In genomic region chr9:16283033-16283432, GRCm38 (mm10) we compare ENCODE assay signal across 26 mouse cellular contexts.
DNase-seq lines count a peak whose midpoint lies in the region; ATAC-seq and TF ChIP-seq lines count a peak whose summit lies in the region.
"Had no signal": no experiment of that assay in that cellular context is flagged by ENCODE, and none has a peak within 500 bp of the region (broad histone marks: within the 10 kb centered on the region; RNA-seq: fewer than 3 reads in every experiment).

No protein-coding gene starts in this region.

- in situ Hi-C loops in Patski (cut with MboI; ENCODE audit: low pct_unique_long_range_greater_than_20kb) = no loop called here

- no peak for TF ChIP-seq POLR2A in kidney, adult 2 months (IDR thresholded peaks at IDR 0.05; ENCODE audit: low read depth, low read length)

- 0 out of 2 replicates have a peak overlapping the region, but pooled peaks have one; percentile 24 for H3K27ac ChIP-seq in heart, embryonic 15.5 days
- H3K27ac ChIP-seq in kidney, adult 2 months (ENCODE audit: insufficient read depth, low read depth, low read length) = no peak overlapping the region
- H3K27ac ChIP-seq: embryonic facial prominence, embryonic 10.5 days; embryonic facial prominence, embryonic 13.5 days; forebrain, embryonic 10.5 days; forebrain, embryonic 13.5 days; hindbrain, embryonic 10.5 days; hindbrain, embryonic 13.5 days; intestine, embryonic 15.5 days had no signal

- H3K9me3 ChIP-seq in heart, embryonic 15.5 days (replicated peaks) = no peaks in the 10 kb centered on the region
- H3K9me3 ChIP-seq: embryonic facial prominence, embryonic 10.5 days; embryonic facial prominence, embryonic 13.5 days; forebrain, embryonic 10.5 days; forebrain, embryonic 13.5 days; heart, embryonic 12.5 days; hindbrain, embryonic 10.5 days; hindbrain, embryonic 13.5 days; intestine, embryonic 15.5 days had no signal

- H3K9ac ChIP-seq in heart, embryonic 15.5 days = no peak overlapping the region
- H3K9ac ChIP-seq: embryonic facial prominence, embryonic 13.5 days; forebrain, embryonic 13.5 days; heart, embryonic 12.5 days; hindbrain, embryonic 13.5 days; intestine, embryonic 15.5 days had no signal

- no peaks in the 10 kb centered on the region for H3K36me3 ChIP-seq in heart, embryonic 15.5 days
- no peaks in the 10 kb centered on the region for H3K36me3 ChIP-seq in kidney, adult 2 months (ENCODE audit: control insufficient read depth, insufficient read depth, low read length)
- H3K36me3 ChIP-seq: embryonic facial prominence, embryonic 10.5 days; embryonic facial prominence, embryonic 13.5 days; forebrain, embryonic 10.5 days; heart, embryonic 12.5 days; hindbrain, embryonic 10.5 days; hindbrain, embryonic 13.5 days; intestine, embryonic 15.5 days had no signal

- POLR2A ChIA-PET in Patski (lab: Charles Lee) = no interaction called here

- 87% methylated on average over 1 of the region's 1 CpGs for WGBS in heart, embryonic 15.5 days
- WGBS in kidney, adult 2 months = 75% methylated on average over 1 of the region's 1 CpGs

- intact Hi-C loops in heart, postnatal 36 days (cut with DNase I) = no loop called here

- no peak for DNase-seq in heart, postnatal 36 days
- DNase-seq in 3134 (ENCODE audit: extremely low read depth, insufficient read length, low spot score) (peak; percentile 60), Patski (ENCODE audit: low read depth, low spot score) (peak; percentile 17)
- peak; percentile 67 for DNase-seq in fibroblast of lung, adult 2 months (ENCODE audit: low read depth)
- no peak for DNase-seq in kidney, adult 2 months
- DNase-seq in kidney, adult 8-10 months = no peak
- DNase-seq in urinary bladder, postnatal 10 days (ENCODE audit: low spot score) = no peak
- DNase-seq: adrenal gland, postnatal 14 days; cerebellum, adult 18-20 months; cerebellum, adult 9-10 months; cerebellum, postnatal 14 days; gastrocnemius, postnatal 25 days; heart, adult 18-20 months; heart, postnatal 14 days had no signal

- ATAC-seq in heart, embryonic 15.5 days (replicated peaks; ENCODE audit: insufficient number of reproducible peaks, insufficient read depth, low FRiP score, low read depth) = no peak
- peak; percentile 65 for ATAC-seq in Patski
- ATAC-seq: forebrain, embryonic 13.5 days; forebrain, embryonic 16.5 days; hindbrain, embryonic 16.5 days; intestine, embryonic 15.5 days had no signal

- no peak overlapping the region for H3K4me2 ChIP-seq in heart, embryonic 15.5 days
- H3K4me2 ChIP-seq: embryonic facial prominence, embryonic 13.5 days; forebrain, embryonic 13.5 days; heart, embryonic 12.5 days; hindbrain, embryonic 13.5 days; intestine, embryonic 15.5 days had no signal

- H3K27me3 ChIP-seq in heart, embryonic 15.5 days = no peaks in the 10 kb centered on the region
- peaks cover 5% of the 10 kb centered on the region for H3K27me3 ChIP-seq in Patski
- no peaks in the 10 kb centered on the region for H3K27me3 ChIP-seq in kidney, adult 2 months (replicated peaks; ENCODE audit: control insufficient read depth, insufficient read depth, low read length)
- H3K27me3 ChIP-seq: embryonic facial prominence, embryonic 13.5 days; forebrain, embryonic 13.5 days; heart, embryonic 12.5 days; hindbrain, embryonic 13.5 days; intestine, embryonic 15.5 days had no signal

- 0 out of 2 replicates have a peak, but pooled peaks cover 4% of the 10 kb centered on the region for H3K4me1 ChIP-seq in heart, embryonic 15.5 days (replicated peaks)
- no peaks in the 10 kb centered on the region for H3K4me1 ChIP-seq in kidney, adult 2 months (ENCODE audit: control insufficient read depth, insufficient read depth, low read length)
- H3K4me1 ChIP-seq: embryonic facial prominence, embryonic 10.5 days; embryonic facial prominence, embryonic 13.5 days; forebrain, embryonic 10.5 days; forebrain, embryonic 13.5 days; hindbrain, embryonic 10.5 days; hindbrain, embryonic 13.5 days; intestine, embryonic 15.5 days had no signal

- CTCF ChIA-PET in Patski (lab: Charles Lee) = no interaction called here

- no peak for TF ChIP-seq CTCF in Patski (IDR thresholded peaks at IDR 0.05)
- no peak for TF ChIP-seq CTCF in kidney, adult 2 months (conservative IDR thresholded peaks at IDR 0.05; ENCODE audit: insufficient read depth, insufficient read length, low read depth, low read length)

- no peak overlapping the region for H3K4me3 ChIP-seq in heart, embryonic 15.5 days
- no peak overlapping the region for H3K4me3 ChIP-seq in kidney, adult 2 months (ENCODE audit: insufficient read depth, low read depth, low read length)
- H3K4me3 ChIP-seq: embryonic facial prominence, embryonic 10.5 days; embryonic facial prominence, embryonic 13.5 days; erythroblast, embryonic 14.5 days; forebrain, embryonic 10.5 days; forebrain, embryonic 13.5 days; heart, embryonic 12.5 days; hindbrain, embryonic 10.5 days; hindbrain, embryonic 13.5 days; intestine, embryonic 15.5 days had no signal

Comparison
In these comparisons a context has a peak if more than half of its experiments do, and no peak if none do; other contexts are left out.
1. DNase-seq: peak in 3134 (single experiment), Patski (single experiment) and fibroblast of lung, adult 2 months (single experiment); none in heart, postnatal 36 days (0 of 2), kidney, adult 2 months (single experiment), kidney, adult 8-10 months (0 of 2) and urinary bladder, postnatal 10 days (single experiment).